Mouse (Mus musculus) heart, embryonic 14.5 days (tissue): ENCODE measurements around the gene Nsmce3. TPM values are rescaled to one million over a fixed set of nuclear protein-coding genes. Genes with fewer than 3 reads are reported as not detected.
A peak's percentile ranks its signal among the peaks of the same experiment; 100 is the strongest.

Experiments
- ATAC-seq: fragments of 200-750 bp; cut with Nextera tagmentation; 2 replicates; pipeline ENCODE4 v1.8.0; 2017; ENCODE audit warnings: low read depth, moderate TSS enrichment; ENCODE audit not compliant: insufficient number of reproducible peaks, insufficient read depth, low FRiP score
- H3K27ac ChIP-seq, 2 experiments: fragments of 200-500 bp in 1 of 2; fragments of 300-500 bp in 1 of 2; sonication (generic) in 1 of 2; replicated peaks in 1 of 2; 2 replicates each; pipeline ENCODE4 v1.5.1; 2012 to 2014; ENCODE audit warnings: low read depth in 2 of 2, low read length in 2 of 2, control low read depth in 1 of 2, mild to moderate bottlenecking in 1 of 2, mixed read lengths in 1 of 2; ENCODE audit not compliant: control insufficient read depth in 1 of 2, insufficient read depth in 1 of 2
- H3K27me3 ChIP-seq: fragments of 300-500 bp; sonication (generic); 2 replicates; pipeline ENCODE4 v1.6.1; 2014; ENCODE audit warnings: mild to moderate bottlenecking, low read length, control low read depth; ENCODE audit not compliant: control insufficient read depth, insufficient read depth
- H3K36me3 ChIP-seq: fragments of 300-500 bp; sonication (generic); 2 replicates; pipeline ENCODE4 v1.6.1; 2014; ENCODE audit warnings: mild to moderate bottlenecking, control low read depth, low read length, mixed read lengths; ENCODE audit not compliant: control insufficient read depth, insufficient read depth
- H3K4me1 ChIP-seq, 2 experiments: fragments of 200-500 bp in 1 of 2; fragments of 300-500 bp in 1 of 2; sonication (generic) in 1 of 2; 2 replicates each; pipeline ENCODE4 v1.6.1; 2012 to 2014; ENCODE audit warnings: low read length in 2 of 2, control low read depth in 1 of 2, mixed read lengths in 1 of 2; ENCODE audit not compliant: control insufficient read depth in 2 of 2, insufficient read depth in 2 of 2
- H3K4me2 ChIP-seq: fragments of 300-500 bp; sonication (generic); 2 replicates; pipeline ENCODE4 v1.6.1; 2014; ENCODE audit warnings: mild to moderate bottlenecking, low read length
- H3K4me3 ChIP-seq, 2 experiments: fragments of 200-500 bp in 1 of 2; fragments of 300-500 bp in 1 of 2; sonication (generic) in 1 of 2; 2 replicates each; pipeline ENCODE4 v1.5.1; 2012 to 2014; ENCODE audit warnings: low read length in 2 of 2, mild to moderate bottlenecking in 2 of 2, control low read depth in 1 of 2, low read depth in 1 of 2, moderate library complexity in 1 of 2; ENCODE audit not compliant: control insufficient read depth in 1 of 2, insufficient read depth in 1 of 2
- H3K9ac ChIP-seq: fragments of 300-500 bp; sonication (generic); 2 replicates; pipeline ENCODE4 v1.6.1; 2014; ENCODE audit warnings: mild to moderate bottlenecking, low read length
- H3K9me3 ChIP-seq: fragments of 300-500 bp; sonication (generic); 2 replicates; pipeline ENCODE4 v1.6.1; 2016; ENCODE audit warnings: low read length, control low read depth; ENCODE audit not compliant: control insufficient read depth
- WGBS: fragments of 180-500 bp; shearing (Covaris S2); extraction: QIAGEN DNeasy Blood & Tissue Kit; methylation state at CpG from one replicate; pipeline ENCODE4 v1.1.7; 2014; 5-methylcytosine and 5-hydroxymethylcytosine counted together
- polyA plus RNA-seq: library from polyadenylated mRNA; unstranded; fragments of >200 nt; fragmentation: Nextera tagmentation; extraction: Ambion mirVana; gene quantifications from 2 replicates; pipeline ENCODE4 v1.2.1, GENCODE M21; 2014

The Nsmce3 gene
- polyA plus RNA-seq, 1 experiment from 2014 or later = 9.6 TPM

GRCm38 (mm10) chr7:64881387-64881786, 8.6 kb upstream of the Nsmce3 start:
- H3K9ac ChIP-seq = no peak overlapping the region
- H3K36me3 ChIP-seq = no peaks in the 10 kb centered on the region
- no peak overlapping the region for H3K4me3 ChIP-seq
- WGBS = 65% methylated on average over 7 of the region's 7 CpGs
- H3K4me2 ChIP-seq = no peak overlapping the region
- no peaks in the 10 kb centered on the region for H3K27me3 ChIP-seq
- no peak overlapping the region for H3K27ac ChIP-seq
- ATAC-seq = no peak
- H3K9me3 ChIP-seq = no peaks in the 10 kb centered on the region
- no peaks in the 10 kb centered on the region for H3K4me1 ChIP-seq

- Histone ChIP-seq H3K4me1 (no peaks in the 10 kb centered on the region), H3K36me3 (no peaks in the 10 kb centered on the region), H3K9me3 (no peaks in the 10 kb centered on the region), H3K27me3 (no peaks in the 10 kb centered on the region), H3K27ac (no peak overlapping the region), H3K4me2 (no peak overlapping the region), H3K9ac (no peak overlapping the region), H3K4me3 (no peak overlapping the region)
- no peak for ATAC-seq
- WGBS = 74% methylated on average over 5 of the region's 5 CpGs
These were observed 7.6 kb upstream of the Nsmce3 start for GRCm38 (mm10) chr7:64880415-64880814.

- no peaks in the 10 kb centered on the region for H3K9me3 ChIP-seq
- H3K4me2 ChIP-seq = no peak overlapping the region
- no peak overlapping the region for H3K4me3 ChIP-seq
- peaks cover 5 to 15% of the 10 kb centered on the region in 2 experiments; a peak in 3 of 4 replicates for H3K4me1 ChIP-seq
- H3K9ac ChIP-seq = no peak overlapping the region
- ATAC-seq = no peak
- no peaks in the 10 kb centered on the region for H3K27me3 ChIP-seq
- WGBS = 79% methylated on average over 4 of the region's 4 CpGs
- H3K36me3 ChIP-seq = no peaks in the 10 kb centered on the region
- H3K27ac ChIP-seq = no peak overlapping the region
These were observed 2.1 kb upstream of the Nsmce3 start for GRCm38 (mm10) chr7:64874941-64875340.

DNA sequence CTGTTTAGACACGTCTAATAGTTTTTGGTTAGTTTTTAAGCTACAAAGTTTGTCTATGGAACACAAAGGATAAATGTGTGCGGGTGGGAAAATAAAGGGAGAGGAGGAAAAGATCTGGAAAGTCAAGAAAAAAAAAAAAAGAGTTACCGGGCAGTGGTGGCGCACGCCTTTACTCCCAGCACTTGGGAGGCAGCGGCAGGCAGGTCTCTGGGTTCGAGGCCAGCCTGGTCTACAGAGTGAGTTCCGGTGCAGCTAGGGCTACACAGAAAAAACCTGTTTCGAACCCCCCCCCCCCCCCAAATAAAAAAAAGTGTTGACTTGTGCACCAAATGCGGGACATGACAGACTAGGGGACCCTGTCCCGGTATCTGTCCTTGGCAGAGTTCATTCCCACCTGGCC, 469 bp upstream of the Nsmce3 start:
- Histone ChIP-seq H3K4me2 (peak overlapping the region; percentile 96), H3K27me3 (no peaks in the 10 kb centered on the region), H3K9me3 (no peaks in the 10 kb centered on the region), H3K27ac (peak overlapping the region; percentile 32 to 97; a peak in 2 of 4 replicates), H3K4me3 (peak overlapping the region; percentile 5 to 86; a peak in 2 of 4 replicates), H3K36me3 (no peaks in the 10 kb centered on the region; the same call in 1 of the 2 replicates), H3K9ac (peak overlapping the region; percentile 94), H3K4me1 (peaks cover 5 to 16% of the 10 kb centered on the region in 2 experiments; a peak in 3 of 4 replicates)
- no peak for ATAC-seq
- WGBS = 38% methylated on average over 11 of the region's 11 CpGs

GRCm38 (mm10) chr7:64871987-64872742, 632 bp downstream of the Nsmce3 start:
- peak overlapping the region; percentile 96 for H3K4me2 ChIP-seq
- H3K9ac ChIP-seq = peak overlapping the region; percentile 94
- H3K4me3 ChIP-seq = peak overlapping the region; percentile 58 to 86
- peak overlapping the region; percentile 86 to 97 for H3K27ac ChIP-seq
- no peaks in the 10 kb centered on the region for H3K27me3 ChIP-seq
- H3K4me1 ChIP-seq = peaks cover 5 to 16% of the 10 kb centered on the region in 2 experiments; a peak in 3 of 4 replicates
- no peak for ATAC-seq
- no peaks in the 10 kb centered on the region; the same call in 1 of the 2 replicates for H3K36me3 ChIP-seq
- 1% methylated on average over 33 of the region's 33 CpGs for WGBS
- H3K9me3 ChIP-seq = no peaks in the 10 kb centered on the region

- no peak overlapping the region for H3K9ac ChIP-seq
- no peaks in the 10 kb centered on the region; the same call in 1 of the 2 replicates for H3K36me3 ChIP-seq
- ATAC-seq = no peak
- H3K4me3 ChIP-seq = no peak overlapping the region
- H3K4me2 ChIP-seq = no peak overlapping the region
- no peak overlapping the region for H3K27ac ChIP-seq
- H3K27me3 ChIP-seq = no peaks in the 10 kb centered on the region
- peaks cover 5 to 16% of the 10 kb centered on the region in 2 experiments; a peak in 3 of 4 replicates for H3K4me1 ChIP-seq
- H3K9me3 ChIP-seq = no peaks in the 10 kb centered on the region
- 79% methylated on average over 6 of the region's 6 CpGs for WGBS
These were observed 3.2 kb downstream of the Nsmce3 start for GRCm38 (mm10) chr7:64869549-64870065.

GRCm38 (mm10) chr7:64863538-64863937, 9.3 kb downstream of the Nsmce3 start:
- Histone ChIP-seq H3K27me3 (no peaks in the 10 kb centered on the region), H3K9me3 (no peaks in the 10 kb centered on the region), H3K4me3 (no peak overlapping the region), H3K4me2 (no peak overlapping the region), H3K4me1 (no peaks in the 10 kb centered on the region), H3K36me3 (no peaks in the 10 kb centered on the region), H3K27ac (no peak overlapping the region), H3K9ac (no peak overlapping the region)
- 82% methylated on average over 3 of the region's 3 CpGs for WGBS
- ATAC-seq = no peak
